Mouse (Mus musculus): ENCODE data around the gene Adgrg5. TPM values are rescaled to one million over a fixed set of nuclear protein-coding genes. Genes with fewer than 3 reads are reported as not detected.

Adgrg5 gene
- polyA plus RNA-seq, 1 experiment from 2014 or later = 0.25 TPM

GRCm38 (mm10) chr8:94916960-94917324, 6.6 kb upstream of the Adgrg5 start:
- Histone ChIP-seq H3K4me1 (replicated peaks) (peaks cover 48% of the 10 kb centered on the region), H3K27ac (replicated peaks) (no peak overlapping the region), H3K9ac (peak overlapping the region; percentile 49; the same call in 1 of the 2 replicates), H3K4me3 (replicated peaks) (peak overlapping the region; percentile 65), H3K36me3 (replicated peaks) (no peaks in the 10 kb centered on the region), H3K27me3 (peaks cover 77% of the 10 kb centered on the region), H3K4me2 (peak overlapping the region; percentile 96), H3K9me3 (replicated peaks) (no peaks in the 10 kb centered on the region)
- 5% methylated on average over 10 of the region's 10 CpGs for WGBS (ENCODE audit: insufficient replicate concordance)
- ATAC-seq (ENCODE audit: insufficient read depth) = no peak; the same call in 1 of the 2 replicates

DNA sequence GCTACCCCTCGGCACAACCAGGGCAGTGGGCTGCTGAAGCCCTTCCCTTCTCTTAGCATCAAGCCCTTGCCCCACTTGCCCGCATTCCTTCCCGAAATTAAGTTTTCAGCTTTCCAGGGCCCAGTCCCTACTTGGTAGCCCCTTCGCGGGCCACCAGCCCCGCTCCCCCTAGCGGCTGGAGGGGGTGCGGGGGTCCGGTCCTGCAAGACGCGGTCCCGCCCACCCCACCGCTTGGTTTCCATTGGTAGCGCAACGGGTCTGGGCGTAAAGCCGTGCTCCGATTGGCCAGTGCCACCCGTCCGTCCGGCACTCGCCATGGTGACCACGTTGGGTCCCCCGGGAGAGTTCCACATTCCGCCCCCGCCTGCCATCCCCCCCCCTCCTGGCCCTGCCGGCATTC, 6.1 kb upstream of the Adgrg5 start:
- Histone ChIP-seq H3K27me3 (peaks cover 73% of the 10 kb centered on the region), H3K4me2 (peak overlapping the region; percentile 96), H3K4me1 (replicated peaks) (peaks cover 52% of the 10 kb centered on the region), H3K27ac (replicated peaks) (peak overlapping the region; percentile 24; the same call in 1 of the 2 replicates), H3K9ac (peak overlapping the region; percentile 49), H3K4me3 (replicated peaks) (peak overlapping the region; percentile 65), H3K36me3 (replicated peaks) (no peaks in the 10 kb centered on the region), H3K9me3 (replicated peaks) (no peaks in the 10 kb centered on the region)
- ATAC-seq (ENCODE audit: insufficient read depth) = peak; percentile 78
- under 1% methylated on average over 27 of the region's 27 CpGs for WGBS (ENCODE audit: insufficient replicate concordance)

DNA sequence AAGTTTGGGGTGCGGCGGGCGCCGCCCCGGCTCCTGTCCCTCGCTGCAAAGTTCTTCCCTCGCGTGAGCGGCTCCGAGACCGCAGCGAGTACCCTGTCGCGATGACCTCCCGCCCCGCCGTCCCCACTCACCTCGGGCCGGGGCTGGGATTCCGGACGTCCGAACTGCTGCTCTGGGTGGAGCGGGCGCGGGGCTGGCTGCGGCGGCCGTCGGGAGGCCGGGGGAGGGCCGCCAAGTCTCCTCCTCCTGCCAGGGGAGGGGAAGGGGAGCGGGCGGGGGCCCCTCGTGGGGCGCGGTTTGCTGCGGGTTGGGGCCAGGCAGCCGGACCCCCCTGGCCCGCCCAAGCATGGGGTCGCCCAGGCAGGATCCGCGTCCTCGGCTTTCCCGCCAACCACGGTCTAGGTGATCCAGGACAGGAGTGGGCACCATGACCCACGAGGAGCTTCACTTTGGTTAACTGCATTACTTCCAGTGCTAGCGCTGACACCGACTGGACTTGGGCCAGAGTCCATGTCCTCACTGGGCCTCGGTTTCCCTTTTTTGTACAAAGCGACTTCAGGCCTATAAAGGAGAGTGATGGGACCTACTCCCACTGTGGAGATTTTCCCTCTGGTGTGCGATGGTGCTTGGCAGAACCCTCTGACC, 5.5 kb upstream of the Adgrg5 start, which contains the start of gene Ccdc102a:
TSS of gene Ccdc102a (minus strand) at position 248 of the 645 bp plus-strand sequence.
- no peaks in the 10 kb centered on the region for H3K9me3 ChIP-seq (replicated peaks)
- peak within 1 kb of the TSS; percentile 24; the same call in 1 of the 2 replicates for H3K27ac ChIP-seq (replicated peaks)
- peak; percentile 38 for ATAC-seq (ENCODE audit: insufficient read depth)
- H3K27me3 ChIP-seq = peaks cover 67% of the 10 kb centered on the region
- peak within 1 kb of the TSS; percentile 96 for H3K4me2 ChIP-seq
- peaks cover 56% of the 10 kb centered on the region for H3K4me1 ChIP-seq (replicated peaks)
- H3K4me3 ChIP-seq (replicated peaks) = peak within 1 kb of the TSS; percentile 65
- H3K36me3 ChIP-seq (replicated peaks) = no peaks in the 10 kb centered on the region
- 1% methylated on average over 51 of the region's 51 CpGs for WGBS (ENCODE audit: insufficient replicate concordance)
- peak within 1 kb of the TSS; percentile 49 for H3K9ac ChIP-seq

GRCm38 (mm10) chr8:94919256-94919655, 4.2 kb upstream of the Adgrg5 start:
- Histone ChIP-seq H3K4me3 (replicated peaks) (no peak overlapping the region), H3K9me3 (replicated peaks) (no peaks in the 10 kb centered on the region), H3K27ac (replicated peaks) (no peak overlapping the region), H3K9ac (no peak overlapping the region), H3K36me3 (replicated peaks) (no peaks in the 10 kb centered on the region), H3K4me2 (no peak overlapping the region), H3K4me1 (replicated peaks) (peaks cover 57% of the 10 kb centered on the region), H3K27me3 (peaks cover 54% of the 10 kb centered on the region)
- ATAC-seq (ENCODE audit: insufficient read depth) = no peak

DNA sequence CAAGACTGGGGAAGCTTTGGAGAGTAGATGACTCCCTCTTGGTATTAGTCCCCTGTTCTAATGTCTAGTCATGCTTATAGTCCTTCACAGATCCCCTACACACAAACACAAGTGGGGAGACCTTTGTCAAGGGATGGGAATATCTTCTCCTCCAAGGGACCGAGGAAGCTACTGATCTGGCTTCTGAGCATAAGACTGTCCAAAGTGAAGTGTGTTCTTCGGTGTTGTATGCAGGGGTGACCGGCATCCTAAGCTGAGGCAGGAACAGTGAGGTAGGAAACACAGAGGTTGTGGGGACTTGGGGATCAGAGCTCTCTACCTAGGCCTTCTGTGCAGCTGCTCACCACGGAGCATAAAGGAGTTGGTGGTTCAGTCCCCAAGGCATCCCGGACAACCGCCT, 1.3 kb upstream of the Adgrg5 start:
- H3K4me2 ChIP-seq = peak overlapping the region; percentile 32; the same call in 1 of the 2 replicates
- no peak for ATAC-seq (ENCODE audit: insufficient read depth)
- no peaks in the 10 kb centered on the region for H3K9me3 ChIP-seq (replicated peaks)
- H3K36me3 ChIP-seq (replicated peaks) = no peaks in the 10 kb centered on the region
- peaks cover 25% of the 10 kb centered on the region for H3K27me3 ChIP-seq
- 38% methylated on average over 6 of the region's 6 CpGs for whole genome bisulfite sequencing (ENCODE audit: insufficient replicate concordance)
- no peak overlapping the region for H3K4me3 ChIP-seq (replicated peaks)
- H3K4me1 ChIP-seq (replicated peaks) = peaks cover 42% of the 10 kb centered on the region
- peak overlapping the region; percentile 21; the same call in 1 of the 2 replicates for H3K27ac ChIP-seq (replicated peaks)
- no peak overlapping the region for H3K9ac ChIP-seq

DNA sequence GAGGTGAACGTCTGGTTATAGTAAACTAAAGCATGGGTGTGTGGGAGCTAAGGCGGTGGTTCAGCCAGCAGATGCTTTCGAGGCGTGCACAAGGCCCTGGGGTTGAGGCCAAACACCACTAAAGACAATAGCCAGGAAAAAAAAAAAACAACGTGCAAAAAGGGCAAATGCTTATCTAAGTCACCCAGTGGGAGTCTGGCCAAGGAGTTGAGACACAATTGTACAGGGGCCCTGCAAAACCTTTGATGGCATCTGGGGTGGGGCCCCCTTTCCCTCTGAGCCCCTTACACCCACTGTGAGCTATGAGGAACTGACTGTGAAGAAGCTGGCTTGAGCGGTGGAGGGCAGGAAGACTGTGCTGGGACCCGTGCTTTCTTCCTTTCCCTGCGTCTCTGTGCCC, 892 bp upstream of the Adgrg5 start:
- peaks cover 20% of the 10 kb centered on the region for H3K27me3 ChIP-seq
- peak overlapping the region; percentile 21; the same call in 1 of the 2 replicates for H3K27ac ChIP-seq (replicated peaks)
- 6% methylated on average over 8 of the region's 8 CpGs for WGBS (ENCODE audit: insufficient replicate concordance)
- peaks cover 38% of the 10 kb centered on the region for H3K4me1 ChIP-seq (replicated peaks)
- no peaks in the 10 kb centered on the region for H3K36me3 ChIP-seq (replicated peaks)
- H3K9me3 ChIP-seq (replicated peaks) = no peaks in the 10 kb centered on the region
- H3K4me3 ChIP-seq (replicated peaks) = no peak overlapping the region
- peak overlapping the region; percentile 32 for H3K4me2 ChIP-seq
- H3K9ac ChIP-seq = 0 out of 2 replicates have a peak overlapping the region, but pooled peaks have one; percentile 8
- ATAC-seq (ENCODE audit: insufficient read depth) = peak; percentile 68

DNA sequence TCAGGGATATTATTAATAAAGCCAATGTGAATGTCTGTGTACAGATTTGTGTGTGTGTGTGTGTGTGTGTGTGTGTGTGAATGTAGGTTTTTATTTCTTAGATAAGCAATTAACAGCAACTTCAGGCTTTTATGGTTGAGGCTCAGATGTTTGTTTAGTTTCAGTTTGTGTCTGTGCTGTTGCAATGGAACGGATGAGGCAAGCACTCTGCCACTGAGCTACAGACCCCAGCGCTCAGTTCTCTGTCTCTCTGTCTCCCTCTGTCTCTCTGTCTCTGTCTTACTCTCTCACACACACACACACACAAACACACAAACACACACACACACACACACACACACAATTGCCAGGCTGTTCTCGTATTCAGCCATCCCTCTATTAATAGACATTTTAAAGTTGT, 4.7 kb downstream of the Adgrg5 start:
- Histone ChIP-seq H3K36me3 (replicated peaks) (no peaks in the 10 kb centered on the region), H3K9me3 (replicated peaks) (no peaks in the 10 kb centered on the region), H3K4me3 (replicated peaks) (no peak overlapping the region), H3K27ac (replicated peaks) (no peak overlapping the region), H3K4me1 (replicated peaks) (peaks cover 7% of the 10 kb centered on the region), H3K4me2 (no peak overlapping the region), H3K9ac (no peak overlapping the region), H3K27me3 (peaks cover 4% of the 10 kb centered on the region; the same call in 1 of the 2 replicates)
- ATAC-seq (ENCODE audit: insufficient read depth) = no peak
- WGBS (ENCODE audit: insufficient replicate concordance) = 68% methylated on average over 3 of the region's 3 CpGs

DNA sequence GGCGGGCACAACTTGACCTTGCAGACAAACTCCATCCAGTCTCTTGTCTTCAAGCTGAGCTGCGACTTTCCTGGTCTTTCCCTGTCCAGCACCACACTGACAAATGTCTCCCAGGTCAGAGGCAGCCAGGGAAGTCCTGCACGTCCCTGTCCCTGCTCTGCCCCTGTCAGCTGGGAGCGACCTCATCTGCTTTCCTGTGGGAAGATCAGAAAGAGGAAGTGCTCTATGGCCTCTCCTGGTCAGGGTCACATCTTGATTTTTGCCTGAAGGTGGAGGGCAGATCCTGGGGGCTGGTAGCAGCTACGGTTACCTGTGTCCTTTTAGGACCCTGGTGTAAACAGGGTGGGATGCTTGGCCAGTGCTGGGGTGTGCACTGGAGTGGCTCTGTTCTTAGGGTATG, 10.4 kb downstream of the Adgrg5 start:
- H3K27me3 ChIP-seq = peaks cover 26% of the 10 kb centered on the region

GRCm38 (mm10) chr8:94935172-94935571, 11.7 kb downstream of the Adgrg5 start:
- no peaks in the 10 kb centered on the region for H3K36me3 ChIP-seq (replicated peaks)
- ATAC-seq (ENCODE audit: insufficient read depth) = no peak
- peaks cover 23% of the 10 kb centered on the region; the same call in 1 of the 2 replicates for H3K27me3 ChIP-seq
- no peaks in the 10 kb centered on the region for H3K9me3 ChIP-seq (replicated peaks)
- no peak overlapping the region for H3K4me3 ChIP-seq (replicated peaks)
- no peak overlapping the region for H3K9ac ChIP-seq
- WGBS (ENCODE audit: insufficient replicate concordance) = 44% methylated on average over 3 of the region's 3 CpGs
- H3K4me1 ChIP-seq (replicated peaks) = no peaks in the 10 kb centered on the region
- H3K27ac ChIP-seq (replicated peaks) = no peak overlapping the region
- no peak overlapping the region for H3K4me2 ChIP-seq

More for the DNA sequence above, 10.4 kb downstream of the Adgrg5 start:
- Histone ChIP-seq H3K4me3 (replicated peaks) (no peak overlapping the region), H3K4me2 (no peak overlapping the region), H3K9me3 (replicated peaks) (no peaks in the 10 kb centered on the region), H3K4me1 (replicated peaks) (no peaks in the 10 kb centered on the region), H3K27ac (replicated peaks) (no peak overlapping the region), H3K9ac (no peak overlapping the region), H3K36me3 (replicated peaks) (no peaks in the 10 kb centered on the region)
- WGBS (ENCODE audit: insufficient replicate concordance) = 31% methylated on average over 5 of the region's 5 CpGs
- no peak for ATAC-seq (ENCODE audit: insufficient read depth)

GRCm38 (mm10) chr8:94942566-94942965, 19.1 kb downstream of the Adgrg5 start:
- Histone ChIP-seq H3K27ac (replicated peaks) (no peak overlapping the region), H3K27me3 (peaks cover 28% of the 10 kb centered on the region), H3K9me3 (replicated peaks) (no peaks in the 10 kb centered on the region), H3K4me1 (replicated peaks) (no peaks in the 10 kb centered on the region), H3K4me2 (no peak overlapping the region), H3K4me3 (replicated peaks) (no peak overlapping the region), H3K9ac (no peak overlapping the region), H3K36me3 (replicated peaks) (no peaks in the 10 kb centered on the region)
- 9% methylated on average over 6 of the region's 6 CpGs for WGBS (ENCODE audit: insufficient replicate concordance)
- ATAC-seq (ENCODE audit: insufficient read depth) = no peak

GRCm38 (mm10) chr8:94945185-94945584, 21.7 kb downstream of the Adgrg5 start:
- Histone ChIP-seq H3K4me3 (replicated peaks) (no peak overlapping the region), H3K4me2 (no peak overlapping the region), H3K27ac (replicated peaks) (no peak overlapping the region), H3K9ac (no peak overlapping the region), H3K27me3 (peaks cover 21% of the 10 kb centered on the region), H3K9me3 (replicated peaks) (no peaks in the 10 kb centered on the region), H3K4me1 (replicated peaks) (peaks cover 4% of the 10 kb centered on the region; the same call in 1 of the 2 replicates), H3K36me3 (replicated peaks) (no peaks in the 10 kb centered on the region)
- ATAC-seq (ENCODE audit: insufficient read depth) = no peak
- WGBS (ENCODE audit: insufficient replicate concordance) = 51% methylated on average over 6 of the region's 6 CpGs

All from liver, embryonic 15.5 days (tissue).